Mouse (Mus musculus) frontal cortex, postnatal 25 days (tissue): Measurements from ENCODE around the gene Pdx1.
A peak's percentile ranks its signal among the peaks of the same experiment; 100 is the strongest.

Experiments
- DNase-seq, 2 experiments: peaks; one replicate each; pipeline ENCODE4 v3.0.0; 2022; ENCODE audit warnings: low spot score in 2 of 2

The Pdx1 gene

GRCm38 (mm10) chr5:147308451-147308850 is 38.7 kb downstream of the Pdx1 start:
- no peak for DNase-seq

DNA sequence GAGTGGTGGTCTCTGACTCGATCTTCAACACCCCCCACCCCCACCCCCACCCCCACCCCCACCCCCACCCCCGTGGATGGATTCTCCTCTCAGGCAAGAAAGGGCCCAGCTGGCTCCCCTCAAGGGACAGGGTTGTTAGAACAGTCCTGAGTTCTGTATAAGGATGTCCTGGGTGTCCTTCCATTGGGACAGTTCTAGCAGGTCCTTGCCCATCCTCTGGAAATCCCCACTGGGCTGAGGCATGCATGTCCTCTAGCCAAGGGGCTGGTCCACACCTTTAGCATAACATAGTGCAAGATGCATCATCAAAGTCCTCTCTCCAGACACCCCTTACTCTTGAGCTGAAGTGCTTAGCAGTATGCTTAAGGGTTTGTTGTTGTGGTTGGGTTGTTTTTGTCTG is 40.0 kb downstream of the Pdx1 start:
- no peak for DNase-seq

DNA sequence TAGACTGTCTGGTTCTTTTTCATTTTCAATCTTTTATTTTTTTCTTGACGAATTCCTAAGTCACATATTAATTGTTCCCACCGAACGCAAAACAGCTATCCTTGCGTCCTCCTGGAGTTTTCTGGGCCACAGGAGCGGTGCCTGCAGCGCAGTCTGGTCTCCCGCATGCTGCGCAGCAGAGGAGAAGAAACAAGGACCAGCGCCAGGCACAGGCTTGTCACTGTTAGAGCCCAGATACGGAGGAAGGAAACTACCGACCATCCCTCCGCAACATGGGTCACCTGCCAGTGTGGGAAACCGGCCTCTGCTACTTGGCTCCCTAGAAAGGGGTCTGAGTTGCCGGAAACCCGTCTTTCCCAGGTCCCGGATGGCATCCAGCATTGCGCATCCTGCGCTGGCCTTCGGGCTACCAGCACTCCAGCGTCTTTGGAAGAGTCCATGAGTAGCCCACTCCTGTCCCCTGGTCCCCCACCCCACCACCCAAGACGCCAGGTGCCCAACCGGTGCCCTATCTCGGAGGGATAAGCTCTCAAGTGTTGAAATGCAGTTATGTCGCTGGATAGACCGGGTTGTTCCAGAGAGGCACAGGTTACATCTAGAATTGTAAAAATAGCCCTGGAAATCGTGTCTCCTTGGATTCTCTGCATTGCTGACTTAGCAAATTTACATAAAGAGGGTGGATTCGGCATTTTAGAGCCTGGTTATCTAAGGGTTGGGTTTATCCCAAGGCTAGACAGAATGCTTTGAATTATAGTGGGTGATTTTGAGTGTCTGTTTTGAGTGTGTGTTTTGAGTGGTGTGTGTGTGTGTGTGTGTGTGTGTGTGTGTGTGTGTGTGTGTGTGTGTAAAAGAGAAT is 43.3 kb downstream of the Pdx1 start:
- no peak for DNase-seq

GRCm38 (mm10) chr5:147314646-147315431 is 45.1 kb downstream of the Pdx1 start:
- DNase-seq = no peak

DNA sequence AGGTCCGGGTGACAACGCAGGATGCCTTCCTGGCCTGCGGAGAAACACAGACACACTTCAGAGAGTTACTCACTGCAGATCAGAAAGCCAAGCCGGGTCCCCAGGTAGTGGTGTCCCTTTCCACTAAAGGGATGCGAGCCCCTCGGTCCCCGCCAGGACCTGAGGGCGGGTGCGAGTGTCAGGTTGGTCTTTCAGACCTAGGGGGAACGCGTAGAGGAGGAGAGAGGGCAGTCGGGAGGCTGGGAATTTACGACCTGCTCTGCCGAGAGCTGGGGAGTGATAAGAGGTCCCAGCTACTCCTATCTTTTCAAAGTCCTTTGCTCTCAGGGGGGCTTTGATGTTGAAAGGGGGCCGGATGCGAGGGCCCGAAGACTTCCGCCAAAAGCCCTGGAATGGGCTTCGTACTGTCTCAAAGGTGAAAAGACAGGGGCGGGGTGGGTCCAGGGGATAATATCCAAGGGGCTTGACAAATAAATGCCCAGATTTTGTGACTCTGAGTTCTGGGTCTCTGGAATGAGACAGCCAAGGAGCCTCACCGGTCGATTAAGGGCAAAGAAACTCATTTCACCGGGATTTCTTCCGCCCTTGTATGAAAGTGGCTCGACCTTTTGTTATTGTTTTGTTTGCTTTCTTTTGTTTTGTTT is 45.8 kb downstream of the Pdx1 start:
- no peak for DNase-seq

DNA sequence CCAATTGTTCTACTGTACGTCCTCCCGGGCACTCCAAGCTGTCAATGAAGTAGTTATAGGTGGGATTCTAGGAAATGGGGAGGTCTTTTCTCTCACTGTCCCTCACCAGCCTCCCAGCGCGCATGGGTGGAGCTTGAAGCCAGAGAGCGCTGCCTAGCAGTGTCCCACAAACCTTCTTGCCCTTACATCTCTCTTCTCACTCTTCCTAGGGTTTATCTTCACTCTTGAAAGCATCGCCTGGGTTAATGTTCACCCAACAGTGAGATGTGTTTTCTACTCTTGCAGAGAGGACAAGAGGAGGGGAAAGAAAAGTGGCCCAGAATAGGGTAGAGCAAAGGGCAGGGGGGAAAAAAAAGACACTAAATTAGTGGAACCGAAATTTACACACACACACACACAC is 47.6 kb downstream of the Pdx1 start:
- no peak for DNase-seq

- DNase-seq = no peak
Observed at GRCm38 (mm10) chr5:147317991-147318390, 48.2 kb downstream of the Pdx1 start.

- no peak for DNase-seq
Observed at GRCm38 (mm10) chr5:147319653-147320052, 49.9 kb downstream of the Pdx1 start.

- DNase-seq = no peak
Observed at GRCm38 (mm10) chr5:147322183-147322582, 52.4 kb downstream of the Pdx1 start, which contains the start of gene Urad. Gene Urad, minus strand, starts transcription at chr5:147322440.

DNA sequence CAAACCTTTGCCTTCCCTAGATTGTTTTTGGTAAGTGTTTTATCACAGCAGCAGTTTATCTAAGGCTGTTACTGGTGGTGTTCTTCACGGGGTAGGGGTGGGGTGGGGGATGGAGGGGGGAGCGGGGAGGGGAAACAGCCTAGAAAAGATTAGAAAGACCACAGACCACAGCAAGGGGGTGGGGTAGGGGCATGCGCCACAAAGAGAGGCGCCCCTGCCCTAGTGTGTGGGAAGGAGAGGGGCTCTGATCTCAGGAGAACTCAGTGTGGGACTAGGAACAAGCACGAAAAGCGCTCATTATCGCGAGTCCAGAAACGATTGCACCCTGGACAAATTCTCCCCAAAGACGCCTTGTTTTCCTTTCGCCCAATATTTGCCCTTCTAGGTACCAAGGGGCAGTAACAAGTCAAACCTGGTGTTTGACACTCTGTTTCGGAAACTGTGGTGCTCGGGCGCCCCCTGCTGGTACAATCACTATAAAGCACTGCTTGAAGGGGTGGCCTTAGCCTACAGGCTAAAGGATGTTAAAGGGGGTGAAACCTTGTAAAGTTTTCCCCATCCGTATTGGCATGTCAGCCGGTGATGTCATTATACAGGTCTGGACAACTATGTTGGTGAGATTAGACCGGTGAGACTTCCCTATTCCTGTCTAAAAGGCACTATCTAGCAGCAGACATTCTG is 53.6 kb downstream of the Pdx1 start:
- DNase-seq = peak; percentile 45 to 57
